Mouse (Mus musculus): ENCODE data around the gene Pdcd4.

DNA sequence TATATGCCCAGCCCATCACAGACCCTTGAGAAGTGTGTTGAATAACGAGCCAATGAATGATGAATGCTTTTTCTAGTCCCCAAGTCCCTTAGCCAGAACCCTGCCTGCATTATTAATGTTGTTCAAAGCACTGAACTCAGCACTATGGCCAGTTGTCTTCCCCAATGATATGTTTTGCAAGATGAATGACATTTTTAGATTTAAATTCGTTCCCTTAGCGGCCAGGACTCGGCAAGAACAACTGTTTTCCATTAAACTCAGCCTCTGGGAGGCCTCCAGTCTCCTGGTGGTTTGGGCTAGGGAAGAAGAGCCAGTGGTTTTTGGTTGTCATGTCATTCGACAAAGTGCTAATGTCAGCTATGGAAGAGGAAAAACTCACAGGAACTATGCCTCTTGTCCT, 10.2 kb upstream of the Pdcd4 start:
- TF ChIP-seq CTCF (IDR thresholded peaks at IDR 0.05; ENCODE audit: borderline replicate concordance, insufficient read depth, low read depth, low read length) (no peak), POLR2A (IDR thresholded peaks at IDR 0.05; ENCODE audit: borderline replicate concordance, insufficient read depth, low read length) (no peak)
